Mouse (Mus musculus) liver (tissue): Measurements from ENCODE around the gene Trim2.

Experiments used
- DNase-seq: peaks from one replicate; pipeline ENCODE4 v3.0.0-alpha.2; 2020; ENCODE audit warnings: mixed read lengths

Gene Trim2

DNA sequence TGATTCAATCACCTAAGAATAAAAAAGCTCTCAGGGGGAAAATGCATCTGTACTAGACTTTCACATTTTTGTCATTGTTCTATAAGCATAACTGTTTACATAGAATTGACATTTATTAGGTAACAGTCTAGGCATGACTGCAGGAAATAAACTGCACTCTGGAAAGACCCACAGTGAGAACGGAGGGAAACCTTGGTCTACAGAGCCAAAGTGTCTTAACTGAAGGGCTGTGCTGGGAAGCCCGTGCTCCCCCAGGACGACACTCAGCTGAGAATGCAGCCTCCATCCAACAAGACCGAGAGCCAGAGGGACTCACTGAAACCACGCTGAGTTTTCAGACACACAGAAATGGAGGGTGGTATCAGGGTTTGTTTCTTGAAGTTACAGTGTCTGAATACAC lies 175.9 kb downstream of the Trim2 start:
- no peak for DNase-seq

DNA sequence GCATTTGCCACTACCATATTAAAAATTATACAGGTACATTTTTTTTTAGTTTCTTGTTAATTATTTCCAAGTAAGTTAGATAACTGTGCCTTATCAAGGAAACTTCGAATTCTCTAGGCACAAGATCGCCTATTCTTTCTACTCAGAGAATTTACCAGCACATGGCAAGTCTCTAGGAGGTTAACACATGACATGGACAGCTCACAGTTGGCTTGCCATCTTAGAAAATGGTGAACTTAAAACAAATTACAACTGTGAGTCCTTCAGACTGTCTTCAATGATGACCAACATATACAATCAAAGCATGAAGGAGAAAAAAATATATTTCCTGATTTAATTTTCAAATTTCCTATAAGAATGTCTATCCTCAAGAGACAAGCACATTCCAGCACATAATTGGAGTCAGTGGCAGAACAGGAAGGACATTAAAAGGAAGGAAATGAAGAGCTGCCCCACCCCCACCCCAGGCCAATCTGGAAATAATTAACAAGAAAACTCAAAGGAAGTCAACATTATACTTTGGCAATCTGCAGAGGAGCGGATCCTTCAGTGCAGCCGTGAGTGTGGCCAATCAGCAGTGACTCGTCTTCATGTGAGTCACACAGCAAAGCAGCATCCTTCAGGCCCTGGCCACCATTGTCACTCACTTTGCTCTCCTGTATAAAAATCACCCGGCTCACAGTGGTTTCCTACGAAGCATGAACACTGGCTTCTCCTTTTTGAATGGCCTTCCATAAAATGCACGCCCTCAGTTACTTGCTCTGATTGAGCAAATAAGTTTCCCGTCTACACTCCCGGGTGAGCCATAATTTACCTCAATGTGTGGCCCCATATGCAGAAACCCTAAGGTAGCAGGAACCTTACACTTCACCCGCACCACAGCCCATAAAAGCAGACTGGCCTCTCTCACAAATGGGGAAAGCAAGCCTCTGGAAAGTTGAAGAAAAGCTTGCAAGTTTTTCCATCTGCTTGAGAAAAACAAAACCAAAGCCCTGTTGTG lies 177.5 kb downstream of the Trim2 start:
- DNase-seq, result peak; percentile 19

DNA sequence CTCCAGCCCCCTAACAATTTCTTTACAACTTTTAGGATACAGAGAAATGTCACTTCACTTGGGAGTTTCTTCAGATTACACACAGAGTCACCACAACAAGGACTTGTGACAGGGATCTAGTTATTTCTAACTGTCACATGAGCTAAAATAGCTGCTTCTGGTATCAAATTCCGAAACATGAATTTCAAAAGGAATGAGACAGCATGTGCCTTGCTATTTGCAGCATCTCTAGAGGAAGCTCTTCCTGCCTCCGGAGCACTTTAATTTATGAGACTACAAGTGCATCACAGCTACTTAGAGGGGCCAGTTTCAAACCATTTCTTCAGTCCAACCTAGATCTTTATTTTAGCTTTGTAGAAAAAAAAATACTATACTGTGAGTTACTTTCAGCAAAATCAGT lies 179.2 kb downstream of the Trim2 start:
- no peak for DNase-seq

DNA sequence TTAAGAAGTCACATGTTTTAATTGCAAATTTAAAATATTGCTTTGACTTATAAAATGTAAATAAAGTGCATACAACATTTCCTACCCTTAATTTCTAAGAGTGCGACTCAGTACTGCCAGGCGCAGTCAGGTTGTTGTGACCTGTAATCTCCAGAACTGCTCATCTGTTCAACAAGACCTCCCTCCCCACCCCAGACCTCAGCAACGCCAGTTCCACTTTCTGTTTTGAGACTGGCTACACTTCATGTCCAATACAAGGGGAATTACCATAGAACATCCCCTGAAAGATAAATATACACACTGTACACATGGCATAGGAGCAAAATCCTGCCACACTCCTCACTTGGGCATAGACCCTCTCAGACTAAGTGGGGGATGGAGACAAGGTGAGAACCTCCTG lies 180.0 kb downstream of the Trim2 start:
- no peak for DNase-seq

DNA sequence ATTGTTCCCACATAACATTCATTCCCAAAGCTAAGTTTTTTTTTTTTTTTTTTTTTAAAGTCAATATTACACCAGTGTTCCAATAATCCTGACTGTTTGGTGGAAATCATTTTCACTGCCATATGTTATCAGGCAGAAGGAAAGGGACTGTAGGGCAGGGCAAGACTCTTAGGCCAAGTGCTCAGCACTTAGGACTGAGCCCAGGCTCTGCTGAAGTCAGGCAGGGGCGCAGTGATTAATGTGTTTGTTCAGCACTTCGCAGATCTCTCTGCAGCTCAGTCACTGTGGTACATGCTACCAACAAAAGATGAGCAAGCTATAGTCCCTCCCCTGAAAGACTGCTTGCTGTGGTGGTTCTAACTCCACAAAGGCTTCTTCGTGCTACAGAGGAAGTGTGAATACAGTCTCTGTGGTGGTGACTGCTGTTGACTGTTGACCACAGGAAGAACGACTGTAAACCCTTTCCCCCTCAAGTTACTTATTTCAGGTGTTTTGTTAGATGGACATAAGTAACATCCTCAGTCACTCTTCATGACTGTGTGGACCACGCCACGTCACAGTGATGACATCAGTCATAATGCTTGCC lies 180.9 kb downstream of the Trim2 start:
- DNase-seq, result no peak

DNA sequence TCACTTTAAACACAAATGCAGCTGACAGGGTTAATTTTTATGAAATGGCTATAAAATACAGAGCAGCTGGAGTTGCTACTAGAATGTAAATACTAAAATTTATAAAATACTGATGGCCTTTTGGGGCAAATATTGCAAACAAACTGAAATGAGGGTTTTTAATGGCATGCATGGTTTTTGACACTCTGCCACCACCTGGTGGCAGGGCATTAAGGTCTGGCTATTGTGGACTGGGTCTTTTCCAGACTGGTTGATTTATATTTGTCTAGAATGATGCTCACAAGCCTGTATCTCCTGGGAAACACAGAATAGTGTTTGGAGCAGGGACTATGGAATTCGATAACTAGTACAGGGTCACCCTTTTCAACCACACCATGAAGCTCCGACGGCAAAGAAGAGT lies 183.2 kb downstream of the Trim2 start:
- DNase-seq, result peak; percentile 23

DNA sequence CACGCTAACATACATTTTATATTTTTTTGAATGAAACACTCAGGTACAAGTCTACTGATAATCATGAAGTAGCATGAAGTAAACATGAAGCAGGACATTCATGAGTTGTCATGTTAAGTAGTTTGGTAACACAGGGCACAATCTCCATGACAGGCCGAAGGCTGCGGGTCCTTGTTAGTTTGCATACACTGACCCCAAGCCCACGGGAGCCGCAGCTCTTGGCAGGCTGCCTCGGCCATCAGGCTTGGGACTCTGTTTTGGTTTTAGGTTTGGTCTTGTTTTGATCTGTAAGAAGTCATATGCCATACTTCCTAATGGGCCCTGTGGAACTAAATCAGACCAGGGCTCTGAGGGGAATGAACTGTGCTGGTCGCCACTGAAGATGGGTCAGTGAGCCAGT lies 188.0 kb downstream of the Trim2 start:
- DNase-seq, result no peak

DNA sequence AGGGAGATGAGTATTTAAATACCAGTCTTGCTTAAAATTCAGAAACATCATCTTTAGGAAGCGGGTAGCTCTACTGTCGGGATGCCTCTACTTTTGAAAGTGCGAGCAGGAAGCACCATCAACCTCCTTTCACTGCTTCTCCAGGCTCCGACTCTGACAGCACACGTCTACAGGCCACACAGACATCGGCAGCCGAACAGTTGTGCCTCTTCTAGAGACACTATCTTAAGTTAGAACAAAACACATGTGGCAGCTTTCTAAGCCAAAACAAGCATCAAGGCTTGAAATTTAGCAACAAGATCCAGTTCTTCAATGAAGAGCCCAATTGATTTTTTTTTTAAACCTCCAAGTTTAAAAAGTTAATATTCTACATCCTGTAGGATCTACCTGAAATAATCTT lies 188.5 kb downstream of the Trim2 start:
- DNase-seq, result no peak
